Mouse (Mus musculus) frontal cortex, postnatal 10 days (tissue): ENCODE data around the gene Dennd1c.
A peak's percentile ranks its signal among the peaks of the same experiment; 100 is the strongest.

Source experiments
- DNase-seq, 2 experiments: peaks; one replicate each; pipeline ENCODE4 v3.0.0; 2022; ENCODE audit warnings: low spot score in 2 of 2, mixed read lengths in 1 of 2

The Dennd1c gene

DNA sequence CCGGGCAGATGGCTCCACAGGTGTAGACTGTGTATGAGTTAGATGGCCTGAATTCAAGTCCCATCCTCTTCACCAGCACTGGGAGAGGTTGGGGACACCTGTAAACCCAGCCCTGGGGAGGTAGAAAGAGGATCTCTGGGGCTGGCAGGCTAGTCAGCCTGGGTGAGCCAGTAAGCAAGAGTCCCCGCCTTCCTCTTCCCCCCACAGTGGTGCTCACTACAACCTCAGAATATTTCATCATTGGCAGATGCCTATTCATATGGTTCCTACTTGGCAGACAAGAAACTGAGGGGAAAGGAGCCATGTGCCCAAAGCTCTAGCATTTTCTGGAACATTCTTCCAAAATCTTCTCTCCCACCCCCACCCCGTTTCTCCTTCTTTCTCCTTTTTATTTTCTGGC is 29.5 kb downstream of the Dennd1c start:
- DNase-seq: no peak

GRCm38 (mm10) chr17:57047406-57047805 is 30.9 kb downstream of the Dennd1c start:
- no peak for DNase-seq

DNA sequence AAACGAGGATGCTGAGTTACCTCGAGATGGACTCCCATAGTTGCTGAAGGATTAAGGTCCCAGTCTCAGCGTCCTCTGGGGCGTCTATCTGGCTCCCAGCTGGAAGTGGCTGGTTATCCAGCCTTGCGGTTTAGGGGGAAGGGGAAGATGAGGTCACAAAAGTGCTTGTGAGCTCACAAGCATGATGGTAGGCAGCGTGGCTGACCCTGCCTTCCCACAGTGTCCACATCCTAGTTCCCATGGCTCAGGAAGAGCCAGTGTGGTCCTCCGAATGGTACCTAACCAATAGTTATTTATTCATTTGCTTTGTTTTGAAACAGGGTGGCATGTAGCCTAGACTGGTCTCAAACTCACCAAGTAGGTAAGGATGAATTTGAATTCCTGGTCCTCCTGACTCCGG is 36.8 kb downstream of the Dennd1c start, which contains the start of gene Slc25a41:
Gene Slc25a41 (minus strand): TSS at position 101 of the 400 bp plus-strand sequence.
- DNase-seq: no peak

- no peak for DNase-seq
These were observed 39.3 kb downstream of the Dennd1c start for GRCm38 (mm10) chr17:57038978-57039377.

- DNase-seq: no peak
These were observed 45.5 kb downstream of the Dennd1c start for GRCm38 (mm10) chr17:57032854-57033253.

GRCm38 (mm10) chr17:57031661-57032420 is 46.5 kb downstream of the Dennd1c start:
- DNase-seq: peak; percentile 100

DNA sequence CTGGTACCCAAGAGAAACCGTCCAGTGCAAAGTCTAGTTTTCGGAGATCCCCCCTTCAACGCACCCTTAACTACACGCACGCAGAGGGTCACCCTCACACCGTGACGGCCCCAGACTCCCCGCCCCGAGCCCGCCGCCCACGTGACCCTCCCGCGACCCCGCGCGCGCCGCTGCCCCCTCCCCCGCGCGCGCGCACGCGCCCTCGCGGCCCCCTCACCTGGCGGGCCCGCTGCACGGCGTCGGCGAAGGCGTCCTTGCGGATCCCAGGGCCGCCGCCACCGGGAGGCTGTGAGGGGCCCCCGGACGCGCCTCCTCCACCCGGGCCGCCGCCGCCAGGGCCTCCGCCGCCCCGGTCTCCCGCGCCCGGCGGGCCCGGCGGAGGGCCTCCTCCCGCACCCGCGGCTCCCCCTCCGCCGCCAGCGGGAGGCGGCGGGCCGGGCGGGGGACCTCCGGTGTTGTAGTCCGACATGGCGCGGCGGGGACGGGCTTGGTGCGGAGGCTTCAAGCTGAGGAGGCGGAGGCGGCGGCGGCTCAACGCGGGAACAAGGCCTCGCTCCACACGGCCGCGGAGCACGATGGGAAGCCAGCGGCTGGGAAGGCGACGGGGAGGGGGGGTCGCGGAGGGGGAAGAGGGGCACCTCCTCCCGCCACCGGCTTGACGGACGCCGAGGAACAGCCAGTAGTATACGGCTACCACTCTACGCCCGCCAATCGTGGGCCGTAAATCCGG is 47.2 kb downstream of the Dennd1c start, which contains the start of gene Khsrp:
Gene Khsrp (minus strand): TSS at position 592 of the 730 bp plus-strand sequence.
- DNase-seq: peak in 1 of 2 experiments; percentile 46

- DNase-seq: no peak
These were observed 48.6 kb downstream of the Dennd1c start for GRCm38 (mm10) chr17:57029691-57030090.

- no peak for DNase-seq
These were observed 50.8 kb downstream of the Dennd1c start for GRCm38 (mm10) chr17:57027471-57027870.

- DNase-seq: no peak
These were observed 57.4 kb downstream of the Dennd1c start for GRCm38 (mm10) chr17:57020960-57021359.

DNA sequence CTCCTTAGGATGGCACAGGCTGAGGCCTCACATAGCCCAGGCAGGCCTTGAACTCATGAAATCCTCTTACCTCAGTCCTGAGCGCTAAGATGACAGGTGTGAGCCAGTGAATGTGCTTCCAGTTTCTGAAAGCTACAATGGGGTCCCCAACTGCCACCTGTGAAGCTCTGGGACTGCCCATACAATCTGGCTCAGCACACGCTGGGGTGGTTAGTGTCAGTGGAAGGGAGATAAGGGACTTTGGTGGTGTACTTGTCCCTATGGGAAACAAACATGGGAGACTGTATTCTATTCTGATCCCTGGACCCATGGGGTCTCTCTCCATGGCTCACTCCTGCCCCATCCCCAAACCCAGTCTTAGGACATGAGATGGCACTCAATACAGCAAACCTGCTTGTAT is 58.6 kb downstream of the Dennd1c start:
- no peak for DNase-seq
